Mouse (Mus musculus): ENCODE measurements around the gene Inip.
A peak's percentile ranks its signal among the peaks of the same experiment; 100 is the strongest.

DNA sequence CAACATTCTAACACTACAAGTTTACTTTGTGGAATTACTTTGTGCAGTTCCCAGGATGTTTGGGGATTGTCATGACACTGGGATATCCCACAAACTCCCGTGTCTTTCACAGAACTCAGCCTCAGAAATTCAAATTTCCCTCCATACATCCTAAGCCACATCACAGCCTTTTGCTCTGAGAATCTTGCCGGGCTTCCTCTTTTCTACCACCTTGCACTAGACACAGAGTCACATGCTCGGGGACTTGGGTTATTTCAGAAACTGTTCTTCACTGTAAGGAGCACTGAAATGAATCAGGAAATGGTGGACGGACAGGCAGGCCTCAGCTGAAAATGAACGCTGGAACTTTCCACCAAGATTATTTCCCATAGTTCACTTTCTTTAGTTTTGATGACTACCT, 2.0 kb upstream of the Inip start:
- TF ChIP-seq MAX (IDR thresholded peaks at IDR 0.05; ENCODE audit: low read length) (peak; percentile 92), UBTF (IDR thresholded peaks at IDR 0.05; ENCODE audit: low read depth, low read length) (no peak), POLR2AphosphoS2 (IDR thresholded peaks at IDR 0.05; ENCODE audit: low read depth, low read length) (no peak), ELF1 (IDR thresholded peaks at IDR 0.05; ENCODE audit: low read depth, low read length) (peak; percentile 76), CTCF (conservative IDR thresholded peaks at IDR 0.05 in 1 of 2, IDR thresholded peaks at IDR 0.05 in 1 of 2; ENCODE audit: low read depth in 2 of 2, low read length in 2 of 2) (no peak), BHLHE40 (IDR thresholded peaks at IDR 0.05; ENCODE audit: low read depth, low read length) (peak; percentile 95), E2F4 (IDR thresholded peaks at IDR 0.05; ENCODE audit: insufficient replicate concordance, low read depth, low read length) (peak; percentile 89; the same call in 1 of the 2 replicates), SIN3A (IDR thresholded peaks at IDR 0.05; ENCODE audit: low read length) (peak; percentile 74), POLR2A (IDR thresholded peaks at IDR 0.05; ENCODE audit: low read depth, low read length) (no peak), ZC3H11A (IDR thresholded peaks at IDR 0.05; ENCODE audit: low read depth, low read length) (no peak), MYC (IDR thresholded peaks at IDR 0.05; ENCODE audit: low read depth, low read length) (peak; percentile 93), HCFC1 (IDR thresholded peaks at IDR 0.05; ENCODE audit: low read depth, low read length) (peak; percentile 46), EP300 (IDR thresholded peaks at IDR 0.05; ENCODE audit: low read length) (peak; percentile 87), USF1 (IDR thresholded peaks at IDR 0.05; ENCODE audit: low read depth, low read length) (peak; percentile 58)
